ENCODE assay signal across 8 mouse cellular contexts in genomic region chr9:58539886-58540285, GRCm38 (mm10). TPM values are rescaled to one million over a fixed set of nuclear protein-coding genes. Genes with fewer than 3 reads are reported as not detected.
A peak's percentile ranks its signal among the peaks of the same experiment; 100 is the strongest.
DNase-seq lines count a peak whose midpoint lies in the region; ATAC-seq lines count a peak whose summit lies in the region.

No protein-coding gene starts in this region.

- H3K27me3 ChIP-seq in embryonic facial prominence, embryonic 11.5 days (ENCODE audit: control insufficient read depth, insufficient read depth, low read length), result no peaks in the 10 kb centered on the region

- WGBS in embryonic facial prominence, embryonic 11.5 days, result 48% methylated on average over 5 of the region's 5 CpGs

- ATAC-seq in embryonic facial prominence, embryonic 11.5 days (replicated peaks; ENCODE audit: insufficient number of reproducible peaks, low FRiP score, low TSS enrichment, low read depth), result no peak
- peak; percentile 47 for ATAC-seq in megakaryocyte, adult 5-6 weeks (ENCODE audit: poor library complexity, severe bottlenecking)

- H3K4me1 ChIP-seq in embryonic facial prominence, embryonic 11.5 days (ENCODE audit: control insufficient read depth, insufficient read depth, low read length), result peaks cover 3% of the 10 kb centered on the region; the same call in 1 of the 2 replicates

- no peaks in the 10 kb centered on the region; the same call in none of the 2 replicates for H3K36me3 ChIP-seq in embryonic facial prominence, embryonic 11.5 days (replicated peaks; ENCODE audit: control insufficient read depth, insufficient read depth, low read depth, low read length)

- no peaks in the 10 kb centered on the region for H3K9me3 ChIP-seq in embryonic facial prominence, embryonic 11.5 days (replicated peaks; ENCODE audit: control insufficient read depth, low read length)

- DNase-seq in gastrocnemius, postnatal 10 days, result peak; percentile 43
- no peak for DNase-seq in gastrocnemius, postnatal 25 days
- DNase-seq in A20 (ENCODE audit: low read depth, low spot score), result peak; percentile 72
- peak; percentile 69 for DNase-seq in adrenal gland, postnatal 14 days
- peak; percentile 79 for DNase-seq in embryonic facial prominence, embryonic 11.5 days (ENCODE audit: low spot score)
- peak; percentile 60 for DNase-seq in kidney, adult 9 months
- DNase-seq in spleen, postnatal 4 days (ENCODE audit: low spot score in 2 of 2), result peak; percentile 40 to 74

- no peak overlapping the region for H3K4me3 ChIP-seq in embryonic facial prominence, embryonic 11.5 days (ENCODE audit: low read depth, low read length)

- no peak overlapping the region for H3K27ac ChIP-seq in embryonic facial prominence, embryonic 11.5 days (replicated peaks; ENCODE audit: low read depth, low read length)

- no peak overlapping the region for H3K4me2 ChIP-seq in embryonic facial prominence, embryonic 11.5 days (ENCODE audit: low read depth, low read length)

- H3K9ac ChIP-seq in embryonic facial prominence, embryonic 11.5 days (replicated peaks; ENCODE audit: low read length), result no peak overlapping the region

RNA-seq across cellular contexts. Expression of gene Cd276, which starts 15.4 kb away (rescaled TPM):
- total RNA-seq in gastrocnemius, postnatal 10 days (2021), result 10 to 100 TPM; 23.7 to 33.1 TPM
- total RNA-seq in gastrocnemius, postnatal 25 days (2021), result 10 to 100 TPM; 10.1 TPM
- total RNA-seq in adrenal gland, postnatal 14 days (2021), result 14.1 and 15.0 TPM in 2 replicates
- 42.8 and 46.9 TPM in 2 replicates for polyA plus RNA-seq in embryonic facial prominence, embryonic 11.5 days (2014; fragmentation: Nextera tagmentation; extraction: Ambion mirVana)
- 0.11 and 0.40 TPM in 2 replicates for total RNA-seq in megakaryocyte, adult 5-6 weeks (2015)
- 0.12 and 0.40 TPM in 2 replicates for total RNA-seq in megakaryocyte, adult 5-6 weeks (2017)

RNA-seq across cellular contexts. Expression of gene Nptn, which starts 42.2 kb away (rescaled TPM):
- total RNA-seq in gastrocnemius, postnatal 10 days (2021), result 100 to 1,000 TPM in 1 of 2 experiments, 10 to 100 TPM in 1; 99.7 to 109 TPM
- 10 to 100 TPM; 92.9 to 99.0 TPM for total RNA-seq in gastrocnemius, postnatal 25 days (2021)
- 159 and 169 TPM in 2 replicates for total RNA-seq in adrenal gland, postnatal 14 days (2021)
- 67.9 and 73.6 TPM in 2 replicates for polyA plus RNA-seq in embryonic facial prominence, embryonic 11.5 days (2014; fragmentation: Nextera tagmentation; extraction: Ambion mirVana)
- total RNA-seq in megakaryocyte, adult 5-6 weeks (2015), result 493 and 520 TPM in 2 replicates
- total RNA-seq in megakaryocyte, adult 5-6 weeks (2017), result 221 and 239 TPM in 2 replicates

RNA-seq across cellular contexts. Expression of gene Insyn1, which starts 51.5 kb away (rescaled TPM):
- 1 to 10 TPM; 7.9 to 9.9 TPM for total RNA-seq in gastrocnemius, postnatal 10 days (2021)
- 10 to 100 TPM; 11.1 to 12.3 TPM for total RNA-seq in gastrocnemius, postnatal 25 days (2021)
- total RNA-seq in adrenal gland, postnatal 14 days (2021), result 8.0 and 8.9 TPM in 2 replicates
- 2.1 and 2.8 TPM in 2 replicates for polyA plus RNA-seq in embryonic facial prominence, embryonic 11.5 days (2014; fragmentation: Nextera tagmentation; extraction: Ambion mirVana)
- not detected in 2 replicates for total RNA-seq in megakaryocyte, adult 5-6 weeks (2015)
- not detected in 2 replicates for total RNA-seq in megakaryocyte, adult 5-6 weeks (2017)

Comparison
In these comparisons a context has a peak if more than half of its experiments do, and no peak if none do; other contexts are left out.
1. RNA of gene Cd276, which starts 15.4 kb away (total RNA-seq): 23.7 to 33.1 TPM in gastrocnemius, postnatal 10 days, 14.1 to 15.0 TPM in adrenal gland, postnatal 14 days and 10.1 TPM in gastrocnemius, postnatal 25 days; 0.11 to 0.40 TPM in megakaryocyte, adult 5-6 weeks; every median in the first group is over 4 times any median in the second.